Mouse (Mus musculus) liver, embryonic 15.5 days (tissue): ENCODE results near the gene Vmn1r39. TPM values are rescaled to one million over a fixed set of nuclear protein-coding genes. Genes with fewer than 3 reads are reported as not detected.

Experiments used
- polyA plus RNA-seq: library from polyadenylated mRNA; unstranded; fragments of >200 nt; fragmentation: Nextera tagmentation; extraction: Ambion mirVana; gene quantifications from 2 replicates; pipeline ENCODE4 v1.2.1, GENCODE M21; 2015

The Vmn1r39 gene
- polyA plus RNA-seq, 1 experiment from 2014 or later, result not detected

Other genes starting within 250 kb of the Vmn1r39 start
- gene Vmn1r33, start 192.3 kb downstream of the Vmn1r39 start, polyA plus RNA-seq, result not detected in 2 replicates
- not detected in 2 replicates for gene Vmn1r34, start 166.7 kb downstream of the Vmn1r39 start, polyA plus RNA-seq
- gene Vmn1r35, start 124.7 kb downstream of the Vmn1r39 start, polyA plus RNA-seq, result not detected in 2 replicates
- not detected in 2 replicates for gene Vmn1r36, start 91.4 kb downstream of the Vmn1r39 start, polyA plus RNA-seq
- not detected in 2 replicates for gene Vmn1r37, start 81.2 kb downstream of the Vmn1r39 start, polyA plus RNA-seq
- gene Vmn1r38, start 28.0 kb downstream of the Vmn1r39 start, polyA plus RNA-seq, result not detected in 2 replicates
- 27.8 and 31.2 TPM in 2 replicates for gene Gng12, start 85.8 kb upstream of the Vmn1r39 start, polyA plus RNA-seq
- gene Gadd45a, start 226.8 kb upstream of the Vmn1r39 start, polyA plus RNA-seq, result 64.3 and 72.9 TPM in 2 replicates